Mouse (Mus musculus): ENCODE results near the gene Colec11.

- TF ChIP-seq POLR2A (IDR thresholded peaks at IDR 0.05; ENCODE audit: insufficient read depth, low read depth, low read length) (no peak), CTCF (IDR thresholded peaks at IDR 0.05; ENCODE audit: insufficient read depth, low read depth, low read length) (no peak)
Measured at GRCm38 (mm10) chr12:28667287-28667686, 44.1 kb upstream of the Colec11 start.
